Mouse (Mus musculus) thymus, adult 2 months (tissue): Measurements from ENCODE around the gene LTO1. TPM values are rescaled to one million over a fixed set of nuclear protein-coding genes. Genes with fewer than 3 reads are reported as not detected.

ENCODE experiments used
- DNase-seq: peaks from one replicate; pipeline ENCODE4 v3.0.0; 2021
- H3K27ac ChIP-seq: fragments of 200-500 bp; 2 replicates; pipeline ENCODE4 v1.5.1; 2012; ENCODE audit warnings: low read length, control low read depth; ENCODE audit not compliant: control insufficient read depth, insufficient read depth
- H3K27me3 ChIP-seq: fragments of 200-500 bp; 2 replicates; pipeline ENCODE4 v1.6.1; 2012; ENCODE audit warnings: mild to moderate bottlenecking, low read length, moderate library complexity, mixed read lengths; ENCODE audit not compliant: control insufficient read depth, insufficient read depth
- H3K36me3 ChIP-seq: fragments of 200-500 bp; 2 replicates; pipeline ENCODE4 v1.6.1; 2012; ENCODE audit warnings: mild to moderate bottlenecking, low read length, moderate library complexity; ENCODE audit not compliant: control insufficient read depth, insufficient read depth
- H3K4me1 ChIP-seq: fragments of 200-500 bp; replicated peaks from 2 replicates; pipeline ENCODE4 v1.6.1; 2012; ENCODE audit warnings: low read length; ENCODE audit not compliant: control insufficient read depth, insufficient read depth
- H3K4me3 ChIP-seq: fragments of 200-500 bp; 2 replicates; pipeline ENCODE4 v1.5.1; 2012; ENCODE audit warnings: mild to moderate bottlenecking, low read length, control low read depth, moderate library complexity; ENCODE audit not compliant: control insufficient read depth, insufficient read depth
- CTCF ChIP-seq: fragments of 200-500 bp; IDR thresholded peaks from 2 replicates; pipeline ENCODE4 v1.5.1; 2012; ENCODE audit warnings: mild to moderate bottlenecking, control low read depth, low read length, moderate library complexity, borderline replicate concordance; ENCODE audit not compliant: control insufficient read depth, poor library complexity, insufficient read depth; ENCODE audit errors: extremely low read depth
- POLR2A ChIP-seq: fragments of 200-500 bp; IDR thresholded peaks from 2 replicates; pipeline ENCODE4 v1.6.1; 2012; ENCODE audit warnings: mild to moderate bottlenecking, low read length, control low read depth, moderate library complexity; ENCODE audit not compliant: control insufficient read depth, poor library complexity, insufficient read depth; ENCODE audit errors: extremely low read depth
- WGBS: fragments of 180-500 bp; shearing (Covaris S2); methylation state at CpG from one replicate; pipeline ENCODE4 v1.1.7; 2018; 5-methylcytosine and 5-hydroxymethylcytosine counted together
- polyA plus RNA-seq: library from polyadenylated mRNA; depleted of rRNA; stranded (reverse); fragments of >200 nt; gene quantifications from 2 replicates; pipeline ENCODE4 v1.2.3, GENCODE M21; 2012

The LTO1 gene
- polyA plus RNA-seq, 1 experiment = 26.6 TPM

GRCm38 (mm10) chr7:144927591-144927990 lies 12.7 kb downstream of the LTO1 start:
- no peaks in the 10 kb centered on the region for H3K4me1 ChIP-seq
- no peak for TF ChIP-seq CTCF
- TF ChIP-seq POLR2A = no peak
- no peaks in the 10 kb centered on the region for H3K27me3 ChIP-seq
- no peaks in the 10 kb centered on the region for H3K36me3 ChIP-seq
- no peak for DNase-seq
- no peak overlapping the region for H3K4me3 ChIP-seq
- 92% methylated on average over 2 of the region's 2 CpGs for WGBS
- H3K27ac ChIP-seq = no peak overlapping the region

- WGBS = 94% methylated on average over 4 of the region's 4 CpGs
- no peak for DNase-seq
- H3K36me3 ChIP-seq = no peaks in the 10 kb centered on the region
- no peak overlapping the region for H3K4me3 ChIP-seq
- no peak overlapping the region for H3K27ac ChIP-seq
- TF ChIP-seq CTCF (no peak), POLR2A (no peak)
- no peaks in the 10 kb centered on the region for H3K4me1 ChIP-seq
- H3K27me3 ChIP-seq = no peaks in the 10 kb centered on the region
Measured at GRCm38 (mm10) chr7:144928009-144928888, 13.3 kb downstream of the LTO1 start.

GRCm38 (mm10) chr7:144928889-144929210 lies 13.9 kb downstream of the LTO1 start:
- Histone ChIP-seq H3K36me3 (no peaks in the 10 kb centered on the region), H3K27me3 (no peaks in the 10 kb centered on the region), H3K27ac (no peak overlapping the region), H3K4me1 (no peaks in the 10 kb centered on the region), H3K4me3 (no peak overlapping the region)
- DNase-seq = no peak
- TF ChIP-seq CTCF (no peak), POLR2A (no peak)
- 97% methylated on average over 6 of the region's 6 CpGs for WGBS

GRCm38 (mm10) chr7:144929506-144929905 lies 14.6 kb downstream of the LTO1 start:
- WGBS = 98% methylated on average over 8 of the region's 8 CpGs
- H3K27ac ChIP-seq = no peak overlapping the region
- no peak overlapping the region for H3K4me3 ChIP-seq
- H3K36me3 ChIP-seq = no peaks in the 10 kb centered on the region
- H3K4me1 ChIP-seq = no peaks in the 10 kb centered on the region
- TF ChIP-seq POLR2A = no peak
- TF ChIP-seq CTCF = no peak
- DNase-seq = no peak
- no peaks in the 10 kb centered on the region for H3K27me3 ChIP-seq

- WGBS = 96% methylated on average over 5 of the region's 5 CpGs
- Histone ChIP-seq H3K27me3 (no peaks in the 10 kb centered on the region), H3K36me3 (no peaks in the 10 kb centered on the region), H3K4me3 (no peak overlapping the region), H3K4me1 (no peaks in the 10 kb centered on the region), H3K27ac (no peak overlapping the region)
- DNase-seq = no peak
- TF ChIP-seq CTCF (no peak), POLR2A (no peak)
Measured at GRCm38 (mm10) chr7:144929931-144930330, 15.0 kb downstream of the LTO1 start.

- H3K36me3 ChIP-seq = no peaks in the 10 kb centered on the region
- H3K27me3 ChIP-seq = no peaks in the 10 kb centered on the region
- WGBS = 29% methylated on average over 3 of the region's 3 CpGs
- H3K4me3 ChIP-seq = no peak overlapping the region
- H3K4me1 ChIP-seq = no peaks in the 10 kb centered on the region
- no peak for TF ChIP-seq POLR2A
- peak; percentile 68; the same call in 1 of the 2 replicates for TF ChIP-seq CTCF
- H3K27ac ChIP-seq = no peak overlapping the region
- DNase-seq = peak; percentile 58
Measured at GRCm38 (mm10) chr7:144931778-144932177, 16.9 kb downstream of the LTO1 start.
